Mouse (Mus musculus): ENCODE results near the gene Gdnf. TPM values are rescaled to one million over a fixed set of nuclear protein-coding genes. Genes with fewer than 3 reads are reported as not detected.

Gene Gdnf
- polyA plus RNA-seq, 1 experiment from 2014 or later = not detected

GRCm38 (mm10) chr15:7835404-7835803, 24.8 kb downstream of the Gdnf start:
- Histone ChIP-seq H3K36me3 (ENCODE audit: inconsistent target) (no peaks in the 10 kb centered on the region), H3K79me2 (ENCODE audit: inconsistent target) (no peaks in the 10 kb centered on the region), H3K4me3 (ENCODE audit: inconsistent target) (no peak overlapping the region), H3K27ac (no peak overlapping the region)
- WGBS (ENCODE audit: missing documents) = 29% methylated on average over 9 of the region's 9 CpGs

- H3K36me3 ChIP-seq (ENCODE audit: inconsistent target) = no peaks in the 10 kb centered on the region
- H3K4me3 ChIP-seq (ENCODE audit: inconsistent target) = no peak overlapping the region
- WGBS (ENCODE audit: missing documents) = 85% methylated on average over 8 of the region's 8 CpGs
- no peaks in the 10 kb centered on the region for H3K79me2 ChIP-seq (ENCODE audit: inconsistent target)
- no peak overlapping the region for H3K27ac ChIP-seq
Measured at GRCm38 (mm10) chr15:7838060-7838920, 27.6 kb downstream of the Gdnf start.

- Histone ChIP-seq H3K79me2 (ENCODE audit: inconsistent target) (no peaks in the 10 kb centered on the region), H3K27ac (no peak overlapping the region), H3K36me3 (ENCODE audit: inconsistent target) (no peaks in the 10 kb centered on the region), H3K4me3 (ENCODE audit: inconsistent target) (no peak overlapping the region)
- 79% methylated on average over 7 of the region's 7 CpGs for WGBS (ENCODE audit: missing documents)
Measured at GRCm38 (mm10) chr15:7838921-7839309, 28.3 kb downstream of the Gdnf start.

- 70% methylated on average over 1 of the region's 1 CpGs for WGBS (ENCODE audit: missing documents)
- H3K36me3 ChIP-seq (ENCODE audit: inconsistent target) = no peaks in the 10 kb centered on the region
- no peaks in the 10 kb centered on the region for H3K79me2 ChIP-seq (ENCODE audit: inconsistent target)
- no peak overlapping the region for H3K4me3 ChIP-seq (ENCODE audit: inconsistent target)
- no peak overlapping the region for H3K27ac ChIP-seq
Measured at GRCm38 (mm10) chr15:7841664-7842063, 31.0 kb downstream of the Gdnf start.

- H3K36me3 ChIP-seq (ENCODE audit: inconsistent target) = no peaks in the 10 kb centered on the region
- H3K27ac ChIP-seq = no peak overlapping the region
- H3K4me3 ChIP-seq (ENCODE audit: inconsistent target) = no peak overlapping the region
- no peaks in the 10 kb centered on the region for H3K79me2 ChIP-seq (ENCODE audit: inconsistent target)
- 88% methylated on average over 4 of the region's 4 CpGs for WGBS (ENCODE audit: missing documents)
Measured at GRCm38 (mm10) chr15:7842398-7842797, 31.8 kb downstream of the Gdnf start.

- 89% methylated on average over 13 of the region's 13 CpGs for WGBS (ENCODE audit: missing documents)
- Histone ChIP-seq H3K36me3 (ENCODE audit: inconsistent target) (no peaks in the 10 kb centered on the region), H3K27ac (no peak overlapping the region), H3K79me2 (ENCODE audit: inconsistent target) (no peaks in the 10 kb centered on the region), H3K4me3 (ENCODE audit: inconsistent target) (no peak overlapping the region)
Measured at GRCm38 (mm10) chr15:7857418-7857817, 46.8 kb downstream of the Gdnf start.

- no peak overlapping the region for H3K4me3 ChIP-seq (ENCODE audit: inconsistent target)
- no peaks in the 10 kb centered on the region for H3K79me2 ChIP-seq (ENCODE audit: inconsistent target)
- WGBS (ENCODE audit: missing documents) = 84% methylated on average over 4 of the region's 5 CpGs
- no peaks in the 10 kb centered on the region for H3K36me3 ChIP-seq (ENCODE audit: inconsistent target)
- no peak overlapping the region for H3K27ac ChIP-seq
Measured at GRCm38 (mm10) chr15:7858841-7859240, 48.2 kb downstream of the Gdnf start.

GRCm38 (mm10) chr15:7862890-7863289, 52.2 kb downstream of the Gdnf start:
- no peaks in the 10 kb centered on the region for H3K79me2 ChIP-seq (ENCODE audit: inconsistent target)
- H3K36me3 ChIP-seq (ENCODE audit: inconsistent target) = no peaks in the 10 kb centered on the region
- no peak overlapping the region for H3K4me3 ChIP-seq (ENCODE audit: inconsistent target)
- H3K27ac ChIP-seq = no peak overlapping the region
- WGBS (ENCODE audit: missing documents) = 96% methylated on average over 4 of the region's 5 CpGs

GRCm38 (mm10) chr15:7863328-7863727, 52.7 kb downstream of the Gdnf start:
- 77% methylated on average over 5 of the region's 5 CpGs for WGBS (ENCODE audit: missing documents)

GRCm38 (mm10) chr15:7865305-7865704, 54.7 kb downstream of the Gdnf start:
- 87% methylated on average over 3 of the region's 3 CpGs for WGBS (ENCODE audit: missing documents)
- Histone ChIP-seq H3K79me2 (ENCODE audit: inconsistent target) (no peaks in the 10 kb centered on the region), H3K36me3 (ENCODE audit: inconsistent target) (no peaks in the 10 kb centered on the region), H3K4me3 (ENCODE audit: inconsistent target) (no peak overlapping the region), H3K27ac (no peak overlapping the region)

More at GRCm38 (mm10) chr15:7863328-7863727, 52.7 kb downstream of the Gdnf start:
- no peaks in the 10 kb centered on the region for H3K36me3 ChIP-seq (ENCODE audit: inconsistent target)
- H3K79me2 ChIP-seq (ENCODE audit: inconsistent target) = no peaks in the 10 kb centered on the region
- no peak overlapping the region for H3K27ac ChIP-seq
- no peak overlapping the region for H3K4me3 ChIP-seq (ENCODE audit: inconsistent target)

GRCm38 (mm10) chr15:7872473-7872872, 61.8 kb downstream of the Gdnf start:
- no peaks in the 10 kb centered on the region for H3K36me3 ChIP-seq (ENCODE audit: inconsistent target)
- no peak overlapping the region for H3K4me3 ChIP-seq (ENCODE audit: inconsistent target)
- no peaks in the 10 kb centered on the region for H3K79me2 ChIP-seq (ENCODE audit: inconsistent target)
- H3K27ac ChIP-seq = no peak overlapping the region
- WGBS (ENCODE audit: missing documents) = 93% methylated on average over 5 of the region's 5 CpGs

GRCm38 (mm10) chr15:7875879-7876278, 65.2 kb downstream of the Gdnf start:
- H3K4me3 ChIP-seq (ENCODE audit: inconsistent target) = no peak overlapping the region
- 54% methylated on average over 6 of the region's 6 CpGs for WGBS (ENCODE audit: missing documents)
- no peaks in the 10 kb centered on the region for H3K79me2 ChIP-seq (ENCODE audit: inconsistent target)
- no peaks in the 10 kb centered on the region for H3K36me3 ChIP-seq (ENCODE audit: inconsistent target)
- peak overlapping the region; percentile 38 for H3K27ac ChIP-seq

- 70% methylated on average over 20 of the region's 22 CpGs for WGBS (ENCODE audit: missing documents)
- Histone ChIP-seq H3K79me2 (ENCODE audit: inconsistent target) (no peaks in the 10 kb centered on the region), H3K36me3 (ENCODE audit: inconsistent target) (peaks cover 11% of the 10 kb centered on the region; the same call in 1 of the 2 replicates), H3K4me3 (ENCODE audit: inconsistent target) (no peak overlapping the region), H3K27ac (peak overlapping the region; percentile 48)
Measured at GRCm38 (mm10) chr15:7877560-7878467, 67.2 kb downstream of the Gdnf start.

- H3K79me2 ChIP-seq (ENCODE audit: inconsistent target) = no peaks in the 10 kb centered on the region
- H3K27ac ChIP-seq = peak overlapping the region; percentile 43
- H3K4me3 ChIP-seq (ENCODE audit: inconsistent target) = no peak overlapping the region
- H3K36me3 ChIP-seq (ENCODE audit: inconsistent target) = peaks cover 14% of the 10 kb centered on the region; the same call in 1 of the 2 replicates
- 92% methylated on average over 10 of the region's 10 CpGs for WGBS (ENCODE audit: missing documents)
Measured at GRCm38 (mm10) chr15:7878861-7879260, 68.2 kb downstream of the Gdnf start.

GRCm38 (mm10) chr15:7879956-7880355, 69.3 kb downstream of the Gdnf start:
- Histone ChIP-seq H3K4me3 (ENCODE audit: inconsistent target) (no peak overlapping the region), H3K36me3 (ENCODE audit: inconsistent target) (peaks cover 14% of the 10 kb centered on the region; the same call in 1 of the 2 replicates), H3K79me2 (ENCODE audit: inconsistent target) (no peaks in the 10 kb centered on the region), H3K27ac (no peak overlapping the region)
- whole genome bisulfite sequencing (ENCODE audit: missing documents) = 97% methylated on average over 7 of the region's 7 CpGs

All from macrophage (primary cell).